Mouse (Mus musculus) layer of hippocampus, adult 2 months (tissue): ENCODE data around the gene Celsr3. TPM values are rescaled to one million over a fixed set of nuclear protein-coding genes. Genes with fewer than 3 reads are reported as not detected.

ENCODE experiments used
- DNase-seq, 2 experiments: peaks; one replicate each; pipeline ENCODE4 v3.0.0; 2022; ENCODE audit warnings: low spot score in 2 of 2
- H3K27ac ChIP-seq: fragments of 200-600 bp; 2 replicates; pipeline ENCODE4 v1.8.1; 2022
- H3K4me3 ChIP-seq: fragments of 200-600 bp; 2 replicates; pipeline ENCODE4 v1.8.1; 2022; ENCODE audit warnings: mild to moderate bottlenecking
- CTCF ChIP-seq: fragments of 200-600 bp; conservative IDR thresholded peaks from 2 replicates; pipeline ENCODE4 v1.8.1; 2022; ENCODE audit warnings: antibody characterized with exemption, mild to moderate bottlenecking, moderate library complexity
- total RNA-seq, 2 experiments: library from RNA; stranded (reverse); gene quantifications; 2 replicates each; pipeline ENCODE4 v1.2.3; 2021

The Celsr3 gene
- total RNA-seq, 2 experiments from 2014 or later: 66.4 to 79.6 TPM

- no peak for TF ChIP-seq CTCF
- H3K27ac ChIP-seq: no peak overlapping the region
- H3K4me3 ChIP-seq: no peak overlapping the region
- DNase-seq: no peak
These were observed 15.6 kb upstream of the Celsr3 start for GRCm38 (mm10) chr9:108810516-108810915.

- no peak for TF ChIP-seq CTCF
- DNase-seq: no peak
- H3K27ac ChIP-seq: no peak overlapping the region
- no peak overlapping the region for H3K4me3 ChIP-seq
These were observed 10.6 kb upstream of the Celsr3 start for GRCm38 (mm10) chr9:108815557-108815956.

GRCm38 (mm10) chr9:108819495-108819894, 6.6 kb upstream of the Celsr3 start:
- Histone ChIP-seq H3K27ac (no peak overlapping the region), H3K4me3 (no peak overlapping the region)
- peak in 1 of 2 experiments; percentile 66 for DNase-seq
- peak; percentile 86 for TF ChIP-seq CTCF

GRCm38 (mm10) chr9:108820077-108820476, 6.0 kb upstream of the Celsr3 start:
- H3K4me3 ChIP-seq: no peak overlapping the region
- TF ChIP-seq CTCF: no peak
- no peak for DNase-seq
- no peak overlapping the region for H3K27ac ChIP-seq

- TF ChIP-seq CTCF: peak; percentile 35
- Histone ChIP-seq H3K27ac (peak overlapping the region; percentile 76; the same call in 1 of the 2 replicates), H3K4me3 (peak overlapping the region; percentile 68)
- DNase-seq: no peak
These were observed 1.9 kb upstream of the Celsr3 start for GRCm38 (mm10) chr9:108824144-108824685.

- TF ChIP-seq CTCF: no peak
- Histone ChIP-seq H3K4me3 (peak overlapping the region; percentile 68), H3K27ac (peak overlapping the region; percentile 85)
- DNase-seq: peak; percentile 83 to 94
These were observed 1.2 kb upstream of the Celsr3 start for GRCm38 (mm10) chr9:108824755-108825413.

GRCm38 (mm10) chr9:108826700-108827340, 700 bp downstream of the Celsr3 start:
- Histone ChIP-seq H3K4me3 (peak overlapping the region; percentile 68), H3K27ac (peak overlapping the region; percentile 85)
- peak; percentile 60 to 67 for DNase-seq
- no peak for TF ChIP-seq CTCF

- H3K27ac ChIP-seq: no peak overlapping the region
These were observed 1.3 kb downstream of the Celsr3 start for GRCm38 (mm10) chr9:108827454-108827853.

GRCm38 (mm10) chr9:108827906-108828305, 1.8 kb downstream of the Celsr3 start:
- H3K27ac ChIP-seq: no peak overlapping the region
- no peak overlapping the region; the same call in 1 of the 2 replicates for H3K4me3 ChIP-seq
- no peak for DNase-seq
- no peak for TF ChIP-seq CTCF

More at GRCm38 (mm10) chr9:108827454-108827853, 1.3 kb downstream of the Celsr3 start:
- H3K4me3 ChIP-seq: peak overlapping the region; percentile 68
- TF ChIP-seq CTCF: peak; percentile 27
- DNase-seq: no peak

- no peak for TF ChIP-seq CTCF
These were observed 5.5 kb downstream of the Celsr3 start for GRCm38 (mm10) chr9:108831637-108832036.

GRCm38 (mm10) chr9:108832390-108833108, 6.4 kb downstream of the Celsr3 start:
- peak overlapping the region; percentile 40 for H3K4me3 ChIP-seq
- DNase-seq: peak; percentile 65 to 78
- no peak overlapping the region for H3K27ac ChIP-seq
- no peak for TF ChIP-seq CTCF

More at GRCm38 (mm10) chr9:108831637-108832036, 5.5 kb downstream of the Celsr3 start:
- no peak overlapping the region for H3K27ac ChIP-seq
- DNase-seq: no peak
- peak overlapping the region; percentile 40 for H3K4me3 ChIP-seq

- TF ChIP-seq CTCF: peak; percentile 71
- peak; percentile 51 to 63 for DNase-seq
- no peak overlapping the region for H3K4me3 ChIP-seq
- H3K27ac ChIP-seq: no peak overlapping the region
These were observed 16.9 kb downstream of the Celsr3 start for GRCm38 (mm10) chr9:108842989-108843388.

- TF ChIP-seq CTCF: no peak
- Histone ChIP-seq H3K27ac (no peak overlapping the region), H3K4me3 (no peak overlapping the region)
- DNase-seq: no peak
These were observed 19.3 kb downstream of the Celsr3 start for GRCm38 (mm10) chr9:108845390-108845789.
